Mouse (Mus musculus): ENCODE data around the gene Cux1. TPM values are rescaled to one million over a fixed set of nuclear protein-coding genes. Genes with fewer than 3 reads are reported as not detected.

Gene Cux1
- total RNA-seq, 2 experiments from 2014 or later: 104 to 116 TPM

GRCm38 (mm10) chr5:136386757-136387156 lies 180.5 kb downstream of the Cux1 start:
- no peak for DNase-seq (ENCODE audit: low spot score in 2 of 2)

GRCm38 (mm10) chr5:136385161-136385560 lies 182.1 kb downstream of the Cux1 start:
- DNase-seq (ENCODE audit: low spot score in 2 of 2): no peak

GRCm38 (mm10) chr5:136382261-136383005 lies 184.9 kb downstream of the Cux1 start:
- DNase-seq (ENCODE audit: low spot score in 2 of 2): no peak

- no peak for DNase-seq (ENCODE audit: low spot score in 2 of 2)
Measured at GRCm38 (mm10) chr5:136379405-136379804, 187.9 kb downstream of the Cux1 start.

- no peak for DNase-seq (ENCODE audit: low spot score in 2 of 2)
Measured at GRCm38 (mm10) chr5:136377101-136377500, 190.2 kb downstream of the Cux1 start.

GRCm38 (mm10) chr5:136375350-136375749 lies 191.9 kb downstream of the Cux1 start:
- no peak for DNase-seq (ENCODE audit: low spot score in 2 of 2)

- no peak for DNase-seq (ENCODE audit: low spot score in 2 of 2)
Measured at GRCm38 (mm10) chr5:136372276-136372675, 195.0 kb downstream of the Cux1 start.

GRCm38 (mm10) chr5:136363421-136363820 lies 203.9 kb downstream of the Cux1 start:
- peak; percentile 19 for DNase-seq (ENCODE audit: low spot score in 2 of 2)

GRCm38 (mm10) chr5:136362473-136363230 lies 204.6 kb downstream of the Cux1 start:
- no peak for DNase-seq (ENCODE audit: low spot score in 2 of 2)

GRCm38 (mm10) chr5:136362021-136362420 lies 205.3 kb downstream of the Cux1 start:
- no peak for DNase-seq (ENCODE audit: low spot score in 2 of 2)

- no peak for DNase-seq (ENCODE audit: low spot score in 2 of 2)
Measured at GRCm38 (mm10) chr5:136357227-136357626, 210.1 kb downstream of the Cux1 start.

- no peak for DNase-seq (ENCODE audit: low spot score in 2 of 2)
Measured at GRCm38 (mm10) chr5:136355583-136356126, 211.6 kb downstream of the Cux1 start.

GRCm38 (mm10) chr5:136354729-136355128 lies 212.6 kb downstream of the Cux1 start:
- no peak for DNase-seq (ENCODE audit: low spot score in 2 of 2)

GRCm38 (mm10) chr5:136353114-136353513 lies 214.2 kb downstream of the Cux1 start:
- DNase-seq (ENCODE audit: low spot score in 2 of 2): peak in 1 of 2 experiments; percentile 10

GRCm38 (mm10) chr5:136343156-136343890 lies 224.0 kb downstream of the Cux1 start:
- DNase-seq (ENCODE audit: low spot score in 2 of 2): no peak

- DNase-seq (ENCODE audit: low spot score in 2 of 2): no peak
Measured at GRCm38 (mm10) chr5:136336798-136337527, 230.3 kb downstream of the Cux1 start.

GRCm38 (mm10) chr5:136335681-136336080 lies 231.6 kb downstream of the Cux1 start:
- no peak for DNase-seq (ENCODE audit: low spot score in 2 of 2)

GRCm38 (mm10) chr5:136334780-136335179 lies 232.5 kb downstream of the Cux1 start:
- no peak for DNase-seq (ENCODE audit: low spot score in 2 of 2)

- DNase-seq (ENCODE audit: low spot score in 2 of 2): no peak
Measured at GRCm38 (mm10) chr5:136334051-136334450, 233.2 kb downstream of the Cux1 start.

GRCm38 (mm10) chr5:136332786-136333462 lies 234.4 kb downstream of the Cux1 start:
- no peak for DNase-seq (ENCODE audit: low spot score in 2 of 2)

Measured in left cerebral cortex, adult 18-20 months (tissue).